Mouse (Mus musculus) hindbrain, embryonic 15.5 days (tissue): Measurements from ENCODE around the gene Dpp8. TPM values are rescaled to one million over a fixed set of nuclear protein-coding genes. Genes with fewer than 3 reads are reported as not detected.

ENCODE experiments used
- ATAC-seq: fragments of 200-750 bp; cut with Nextera tagmentation; 2 replicates; pipeline ENCODE4 v1.8.0; 2017; ENCODE audit warnings: low read depth, moderate number of reproducible peaks, moderate TSS enrichment; ENCODE audit not compliant: low FRiP score
- H3K27ac ChIP-seq: fragments of 300-500 bp; sonication (generic); replicated peaks from 2 replicates; pipeline ENCODE4 v1.5.1; 2015; ENCODE audit warnings: mild to moderate bottlenecking, inconsistent platforms
- H3K27me3 ChIP-seq: fragments of 300-500 bp; sonication (generic); 2 replicates; pipeline ENCODE4 v1.6.1; 2015; ENCODE audit warnings: control low read depth, inconsistent platforms
- H3K36me3 ChIP-seq: fragments of 300-500 bp; sonication (generic); 2 replicates; pipeline ENCODE4 v1.6.1; 2015; ENCODE audit warnings: control low read depth, inconsistent platforms
- H3K4me1 ChIP-seq: fragments of 300-500 bp; sonication (generic); replicated peaks from 2 replicates; pipeline ENCODE4 v1.6.1; 2015; ENCODE audit warnings: control low read depth, inconsistent platforms
- H3K4me2 ChIP-seq: fragments of 300-500 bp; sonication (generic); 2 replicates; pipeline ENCODE4 v1.6.1; 2015; ENCODE audit warnings: moderate library complexity, mild to moderate bottlenecking, inconsistent platforms
- H3K4me3 ChIP-seq: fragments of 300-500 bp; sonication (generic); 2 replicates; pipeline ENCODE4 v1.5.1; 2015; ENCODE audit warnings: mild to moderate bottlenecking, inconsistent platforms
- H3K9ac ChIP-seq: fragments of 300-500 bp; sonication (generic); 2 replicates; pipeline ENCODE4 v1.6.1; 2015; ENCODE audit warnings: inconsistent platforms
- H3K9me3 ChIP-seq: fragments of 300-500 bp; sonication (generic); 2 replicates; pipeline ENCODE4 v1.6.1; 2016; ENCODE audit warnings: control low read depth, inconsistent platforms
- WGBS: fragments of 180-500 bp; shearing (Covaris S2); methylation state at CpG from one replicate; pipeline ENCODE4 v1.1.7; 2015; 5-methylcytosine and 5-hydroxymethylcytosine counted together
- polyA plus RNA-seq: library from polyadenylated mRNA; unstranded; fragments of >200 nt; fragmentation: Nextera tagmentation; extraction: Ambion mirVana; gene quantifications from 2 replicates; pipeline ENCODE4 v1.2.1, GENCODE M21; 2015

Dpp8 gene
- polyA plus RNA-seq, 1 experiment from 2014 or later: 39.5 TPM

DNA sequence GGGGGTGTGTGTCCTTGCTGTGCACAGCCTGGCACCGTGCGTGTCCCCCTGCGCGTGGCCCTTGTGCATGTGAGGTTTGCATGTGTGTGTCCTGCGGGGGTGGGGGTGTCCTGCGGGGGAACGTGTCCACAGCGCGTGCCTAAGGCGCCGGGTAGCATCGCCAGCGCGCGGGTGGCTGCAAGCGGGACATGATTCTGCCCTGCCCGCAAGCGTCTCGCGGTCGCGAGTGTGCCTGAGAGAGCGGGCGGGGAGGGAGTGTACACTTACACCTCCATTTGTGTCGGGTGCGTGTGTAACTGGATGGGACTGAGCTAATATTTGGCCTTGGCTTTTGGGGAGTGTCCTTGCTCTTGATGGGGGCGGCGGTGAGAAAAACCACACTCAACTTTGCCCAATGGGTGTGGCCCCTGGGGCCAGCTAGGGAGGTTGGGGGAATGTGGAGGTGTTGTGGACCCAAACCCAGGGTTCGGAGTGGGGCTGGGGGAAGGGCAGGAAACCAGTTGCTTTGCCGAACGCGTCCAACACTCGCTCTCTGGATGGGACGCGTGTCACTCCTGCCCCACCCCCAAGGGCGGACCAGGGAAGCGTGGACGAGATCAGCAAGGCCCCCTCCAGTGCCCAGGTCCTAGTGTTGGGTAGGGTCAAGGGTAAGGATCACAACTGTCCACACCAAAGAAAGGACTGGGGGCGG lies 69.6 kb downstream of the Dpp8 start:
- Histone ChIP-seq H3K36me3 (no peaks in the 10 kb centered on the region), H3K9me3 (no peaks in the 10 kb centered on the region), H3K27ac (peak overlapping the region; percentile 88), H3K4me1 (peaks cover 23% of the 10 kb centered on the region), H3K9ac (peak overlapping the region; percentile 89), H3K4me2 (peak overlapping the region; percentile 73), H3K4me3 (peak overlapping the region; percentile 91), H3K27me3 (no peaks in the 10 kb centered on the region)
- ATAC-seq: peak; percentile 72
- WGBS: 0% methylated on average over 39 of the region's 39 CpGs

DNA sequence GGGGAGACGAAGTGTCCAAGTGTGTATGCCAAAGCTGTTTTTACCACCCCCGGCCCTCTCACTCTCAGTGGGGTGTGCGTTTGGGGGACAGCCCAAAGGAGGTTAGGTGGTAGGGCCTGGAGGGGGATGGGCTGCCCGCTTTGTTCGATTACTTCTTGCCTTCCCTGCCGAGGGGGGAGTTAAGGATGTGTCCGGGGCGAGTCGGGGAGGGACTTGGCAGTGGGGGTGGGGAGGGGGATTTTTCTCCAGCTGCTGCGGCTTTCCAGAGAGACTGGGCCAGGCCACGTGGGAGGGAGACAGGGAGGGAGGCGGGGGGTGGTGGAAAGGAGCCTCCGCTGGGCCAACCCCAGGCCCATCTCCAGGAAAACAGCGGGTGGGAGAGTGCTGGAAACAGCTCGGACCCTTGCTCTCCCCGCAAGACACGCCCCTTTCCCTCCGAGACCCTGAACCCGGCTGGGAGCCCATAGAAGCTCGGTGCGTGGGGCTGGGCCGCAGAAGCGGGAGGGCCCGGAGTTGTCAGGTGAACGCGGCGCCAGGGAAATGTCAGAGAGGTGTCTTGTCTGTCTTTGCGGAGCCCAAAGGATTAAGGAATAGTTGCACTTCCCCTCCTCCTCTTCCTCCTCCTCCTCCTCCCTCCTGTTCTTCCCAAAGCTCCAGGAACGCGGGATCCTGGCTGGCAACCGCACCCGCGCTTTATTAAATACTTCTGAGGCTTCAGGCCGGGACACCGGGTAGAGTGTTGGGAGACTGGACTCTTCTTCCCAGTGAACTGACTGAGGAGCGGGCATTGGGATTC lies 70.4 kb downstream of the Dpp8 start:
- Histone ChIP-seq H3K9me3 (no peaks in the 10 kb centered on the region), H3K4me2 (peak overlapping the region; percentile 73), H3K27ac (peak overlapping the region; percentile 88), H3K4me3 (peak overlapping the region; percentile 91), H3K9ac (peak overlapping the region; percentile 89), H3K27me3 (no peaks in the 10 kb centered on the region), H3K36me3 (no peaks in the 10 kb centered on the region), H3K4me1 (peaks cover 23% of the 10 kb centered on the region)
- WGBS: 1% methylated on average over 35 of the region's 36 CpGs
- peak; percentile 76 for ATAC-seq

GRCm38 (mm10) chr9:65103173-65103752 lies 71.0 kb downstream of the Dpp8 start:
- Histone ChIP-seq H3K4me3 (peak overlapping the region; percentile 91), H3K27ac (peak overlapping the region; percentile 88), H3K4me2 (peak overlapping the region; percentile 73), H3K9ac (peak overlapping the region; percentile 89), H3K9me3 (no peaks in the 10 kb centered on the region), H3K36me3 (no peaks in the 10 kb centered on the region), H3K27me3 (no peaks in the 10 kb centered on the region), H3K4me1 (peaks cover 23% of the 10 kb centered on the region)
- 22% methylated on average over 8 of the region's 8 CpGs for WGBS
- no peak for ATAC-seq

DNA sequence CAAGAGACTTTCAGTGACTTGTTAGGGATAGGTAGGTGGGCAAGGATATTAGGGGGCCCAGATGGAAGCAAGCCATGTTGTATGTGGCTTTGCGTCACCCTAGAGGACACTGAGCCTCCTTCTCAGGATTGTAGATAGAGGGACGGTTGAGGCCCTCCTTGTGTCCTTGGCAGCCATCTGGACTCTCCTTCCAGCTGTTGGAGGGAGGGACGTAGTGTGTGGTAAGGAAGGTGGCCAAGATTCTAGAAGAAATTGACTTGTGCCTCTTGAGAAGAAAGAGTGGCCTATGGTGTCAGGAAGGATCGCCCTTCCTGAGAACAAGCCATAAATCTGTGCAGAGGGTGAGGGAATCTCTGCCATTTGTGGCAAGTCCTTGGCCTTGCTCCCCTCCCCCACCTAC lies 74.6 kb downstream of the Dpp8 start:
- ATAC-seq: no peak
- WGBS: 87% methylated on average over 4 of the region's 4 CpGs
- no peak overlapping the region for H3K27ac ChIP-seq

DNA sequence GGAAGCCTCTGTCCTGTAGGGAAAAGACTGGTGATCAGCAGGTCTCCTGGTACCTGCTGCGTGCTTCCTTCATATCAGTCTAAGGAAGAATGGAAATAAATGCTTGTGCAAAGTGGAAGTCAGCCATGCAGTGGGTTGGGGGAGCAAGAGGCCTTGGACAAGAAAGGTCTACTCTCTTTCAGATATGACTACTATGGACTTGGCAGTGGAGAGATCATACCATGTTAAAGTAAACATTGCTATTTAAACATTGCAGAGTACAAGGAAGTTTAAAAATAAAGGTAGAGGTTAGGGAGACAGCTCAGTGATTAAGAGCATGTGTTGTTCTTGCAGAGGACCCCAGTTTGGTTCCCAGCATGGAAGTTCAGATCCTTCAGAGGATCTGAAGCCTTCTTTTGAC lies 75.7 kb downstream of the Dpp8 start:
- H3K4me2 ChIP-seq: no peak overlapping the region
- H3K27ac ChIP-seq: no peak overlapping the region
- H3K9me3 ChIP-seq: no peaks in the 10 kb centered on the region
- H3K4me3 ChIP-seq: no peak overlapping the region
- no peaks in the 10 kb centered on the region for H3K36me3 ChIP-seq
- peaks cover 29% of the 10 kb centered on the region for H3K4me1 ChIP-seq
- 87% methylated on average over 1 of the region's 1 CpGs for WGBS
- no peak for ATAC-seq
- no peaks in the 10 kb centered on the region for H3K27me3 ChIP-seq
- H3K9ac ChIP-seq: no peak overlapping the region

More for the DNA sequence above, 74.6 kb downstream of the Dpp8 start:
- no peaks in the 10 kb centered on the region for H3K9me3 ChIP-seq
- no peak overlapping the region for H3K9ac ChIP-seq
- peaks cover 33% of the 10 kb centered on the region for H3K4me1 ChIP-seq
- no peaks in the 10 kb centered on the region for H3K36me3 ChIP-seq
- no peak overlapping the region for H3K4me3 ChIP-seq
- H3K27me3 ChIP-seq: no peaks in the 10 kb centered on the region
- H3K4me2 ChIP-seq: no peak overlapping the region

- no peak overlapping the region for H3K4me3 ChIP-seq
- peak overlapping the region; percentile 42 for H3K4me2 ChIP-seq
- no peaks in the 10 kb centered on the region for H3K9me3 ChIP-seq
- peaks cover 16% of the 10 kb centered on the region for H3K4me1 ChIP-seq
- H3K27me3 ChIP-seq: no peaks in the 10 kb centered on the region
- peak overlapping the region; percentile 25 for H3K9ac ChIP-seq
- peak overlapping the region; percentile 71 for H3K27ac ChIP-seq
- peak; percentile 84 for ATAC-seq
- WGBS: 8% methylated on average over 24 of the region's 24 CpGs
- peaks cover 3% of the 10 kb centered on the region; the same call in 1 of the 2 replicates for H3K36me3 ChIP-seq
These were observed 77.2 kb downstream of the Dpp8 start for GRCm38 (mm10) chr9:65109132-65110072.

- WGBS: 88% methylated on average over 5 of the region's 5 CpGs
- no peak for ATAC-seq
- no peak overlapping the region for H3K9ac ChIP-seq
These were observed 79.5 kb downstream of the Dpp8 start for GRCm38 (mm10) chr9:65111698-65112097.

DNA sequence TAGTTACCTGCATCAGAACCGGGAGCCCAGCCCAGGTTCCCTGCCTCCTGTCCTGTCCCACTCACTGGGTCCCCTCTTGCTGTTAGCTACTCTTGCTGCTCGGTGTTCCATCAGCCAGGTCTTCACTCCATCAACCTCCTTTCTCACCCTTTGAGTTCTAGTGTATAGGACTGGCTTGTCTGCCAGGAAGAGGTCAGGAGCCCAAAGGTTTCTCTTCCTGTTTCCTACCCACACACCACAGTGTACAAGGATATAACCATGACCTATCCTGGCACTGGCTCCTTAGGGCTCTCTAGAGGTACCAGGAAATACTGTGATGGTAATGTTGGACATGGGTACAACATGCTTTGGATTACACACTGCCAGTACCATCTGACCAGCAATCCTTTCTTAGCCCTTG lies 81.5 kb downstream of the Dpp8 start:
- 90% methylated on average over 2 of the region's 2 CpGs for WGBS
- H3K27ac ChIP-seq: no peak overlapping the region
- no peaks in the 10 kb centered on the region for H3K27me3 ChIP-seq
- no peak for ATAC-seq
- H3K9me3 ChIP-seq: no peaks in the 10 kb centered on the region
- H3K4me1 ChIP-seq: peaks cover 16% of the 10 kb centered on the region
- H3K9ac ChIP-seq: no peak overlapping the region
- H3K36me3 ChIP-seq: peaks cover 25% of the 10 kb centered on the region
- no peak overlapping the region for H3K4me3 ChIP-seq
- H3K4me2 ChIP-seq: no peak overlapping the region

More at GRCm38 (mm10) chr9:65111698-65112097, 79.5 kb downstream of the Dpp8 start:
- peaks cover 16% of the 10 kb centered on the region for H3K36me3 ChIP-seq
- H3K4me2 ChIP-seq: no peak overlapping the region
- H3K4me1 ChIP-seq: peaks cover 16% of the 10 kb centered on the region
- no peak overlapping the region for H3K27ac ChIP-seq
- H3K9me3 ChIP-seq: no peaks in the 10 kb centered on the region
- H3K27me3 ChIP-seq: no peaks in the 10 kb centered on the region
- no peak overlapping the region for H3K4me3 ChIP-seq

- H3K27ac ChIP-seq: no peak overlapping the region
- no peak overlapping the region for H3K4me3 ChIP-seq
- no peak overlapping the region for H3K4me2 ChIP-seq
- no peak for ATAC-seq
- H3K9me3 ChIP-seq: no peaks in the 10 kb centered on the region
- no peaks in the 10 kb centered on the region for H3K27me3 ChIP-seq
- 57% methylated on average over 2 of the region's 2 CpGs for WGBS
- H3K36me3 ChIP-seq: peaks cover 25% of the 10 kb centered on the region
- H3K4me1 ChIP-seq: no peaks in the 10 kb centered on the region
- no peak overlapping the region for H3K9ac ChIP-seq
These were observed 83.7 kb downstream of the Dpp8 start for GRCm38 (mm10) chr9:65115891-65116290.

DNA sequence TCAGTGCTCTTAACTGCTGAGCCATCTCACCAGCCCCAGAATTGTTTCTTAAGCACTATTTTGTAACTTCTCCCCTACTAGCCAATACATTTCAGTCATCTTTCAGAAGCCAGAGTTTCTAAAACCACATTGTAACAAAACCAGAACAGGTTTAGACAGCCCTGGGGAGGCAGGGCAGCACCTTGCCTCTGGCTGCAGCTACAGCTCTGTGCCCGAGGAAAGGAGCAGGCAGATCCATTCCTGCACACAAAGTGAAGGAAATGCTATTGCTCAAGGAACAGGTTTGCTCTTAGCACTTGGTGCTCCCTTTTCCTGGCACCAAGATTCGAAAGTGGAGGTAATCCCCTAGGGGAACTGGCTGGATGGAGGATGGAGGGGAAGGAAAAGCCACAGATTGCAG lies 85.3 kb downstream of the Dpp8 start:
- H3K9ac ChIP-seq: no peak overlapping the region
- no peaks in the 10 kb centered on the region for H3K9me3 ChIP-seq
- no peaks in the 10 kb centered on the region for H3K27me3 ChIP-seq
- no peaks in the 10 kb centered on the region for H3K4me1 ChIP-seq
- no peak overlapping the region for H3K27ac ChIP-seq
- H3K36me3 ChIP-seq: peaks cover 25% of the 10 kb centered on the region
- H3K4me3 ChIP-seq: no peak overlapping the region
- no peak for ATAC-seq
- no peak overlapping the region for H3K4me2 ChIP-seq
- WGBS: 69% methylated on average over 2 of the region's 2 CpGs

GRCm38 (mm10) chr9:65120935-65121334 lies 88.7 kb downstream of the Dpp8 start:
- Histone ChIP-seq H3K4me1 (peaks cover 9% of the 10 kb centered on the region), H3K27ac (no peak overlapping the region), H3K27me3 (no peaks in the 10 kb centered on the region), H3K36me3 (peaks cover 10% of the 10 kb centered on the region), H3K4me3 (no peak overlapping the region), H3K9ac (no peak overlapping the region), H3K4me2 (no peak overlapping the region), H3K9me3 (no peaks in the 10 kb centered on the region)
- WGBS: 10% methylated on average over 3 of the region's 3 CpGs
- ATAC-seq: peak; percentile 61; the same call in 1 of the 2 replicates
